Mouse (Mus musculus) bone marrow, adult 2 months (tissue): ENCODE results near the gene Fcgrt.

Experiments
- CTCF ChIP-seq: fragments of 200-500 bp; IDR thresholded peaks from 2 replicates; pipeline ENCODE4 v1.5.1; 2011; ENCODE audit warnings: low read length, control low read depth; ENCODE audit not compliant: control insufficient read depth, insufficient read depth
- POLR2A ChIP-seq: fragments of 200-500 bp; IDR thresholded peaks from 2 replicates; pipeline ENCODE4 v1.6.1; 2011; ENCODE audit warnings: low read depth, mild to moderate bottlenecking, control low read depth, low read length, borderline replicate concordance; ENCODE audit not compliant: control insufficient read depth

- TF ChIP-seq CTCF, result no peak
- no peak for TF ChIP-seq POLR2A
Observed at GRCm38 (mm10) chr7:45077322-45077721, 26.3 kb downstream of the Fcgrt start.
